Mouse (Mus musculus): Measurements from ENCODE around the gene Zfp770. TPM values are rescaled to one million over a fixed set of nuclear protein-coding genes. Genes with fewer than 3 reads are reported as not detected.

The Zfp770 gene
- total RNA-seq, 2 experiments from 2014 or later, result 7.9 to 19.4 TPM

DNA sequence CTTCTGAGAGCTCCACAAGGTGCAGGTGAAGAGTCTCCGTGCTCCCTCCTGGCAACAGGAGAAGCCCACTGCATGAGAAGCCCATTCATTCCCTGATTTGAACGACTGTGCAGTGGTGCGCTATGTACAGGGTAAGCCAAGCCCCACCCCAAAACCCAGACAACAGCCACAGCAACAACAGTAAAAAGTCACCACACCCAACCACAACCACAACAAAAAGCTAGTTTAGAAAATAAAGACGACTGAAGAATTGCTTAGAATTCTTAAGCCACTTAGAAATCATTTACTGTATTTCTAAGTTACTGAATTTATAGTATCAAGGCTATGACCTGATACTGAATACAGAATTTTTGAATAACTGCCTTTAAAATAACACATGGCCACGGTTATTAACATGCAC lies 56.4 kb downstream of the Zfp770 start:
- ATAC-seq (replicated peaks; ENCODE audit: poor library complexity), result no peak

DNA sequence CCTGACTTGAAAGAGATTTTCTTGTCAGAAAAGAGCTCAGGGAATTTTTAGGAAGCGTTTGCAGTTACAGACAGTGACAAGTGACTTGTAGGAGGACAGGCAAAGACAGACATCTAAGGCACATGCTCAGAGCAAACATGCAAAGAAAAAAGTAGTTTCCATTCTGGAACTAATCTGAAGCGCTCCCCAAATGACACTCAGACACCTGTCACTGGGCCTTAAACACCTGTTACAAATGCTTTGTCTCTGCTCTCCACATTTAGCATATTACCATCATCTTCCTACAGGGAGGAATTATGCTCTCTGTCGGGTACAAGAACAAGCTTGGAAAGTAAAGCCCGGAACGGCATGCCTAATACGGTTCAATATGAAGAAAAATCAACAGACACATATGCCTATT lies 57.4 kb downstream of the Zfp770 start:
- no peak for ATAC-seq (replicated peaks; ENCODE audit: poor library complexity)

Other genes with a start within 250 kb of the Zfp770 start
- gene Gjd2, start 187.8 kb downstream of the Zfp770 start, total RNA-seq (2015), result not detected in 2 replicates
- not detected in 2 replicates for gene Gjd2, start 187.8 kb downstream of the Zfp770 start, total RNA-seq (2017)
- not detected in 2 replicates for gene Actc1, start 147.9 kb downstream of the Zfp770 start, total RNA-seq (2015)
- gene Actc1, start 147.9 kb downstream of the Zfp770 start, total RNA-seq (2017), result not detected in 2 replicates
- 54.3 and 62.2 TPM in 2 replicates for gene Aqr, start 14.4 kb downstream of the Zfp770 start, total RNA-seq (2015)
- gene Aqr, start 14.4 kb downstream of the Zfp770 start, total RNA-seq (2017), result 39.5 and 56.5 TPM in 2 replicates